In genomic region chr11:115463397-115463796, GRCm38 (mm10) we compare ENCODE assay signal across 15 mouse cellular contexts. TPM values are rescaled to one million over a fixed set of nuclear protein-coding genes. Genes with fewer than 3 reads are reported as not detected.
DNase-seq lines count a peak whose midpoint lies in the region; ATAC-seq and TF ChIP-seq lines count a peak whose summit lies in the region.
"Had no signal": no experiment of that assay in that cellular context is flagged by ENCODE, and none has a peak within 500 bp of the region (broad histone marks: within the 10 kb centered on the region; RNA-seq: fewer than 3 reads in every experiment).

No protein-coding gene starts in this region.

- H3K9me3 ChIP-seq in heart, embryonic 13.5 days: no peaks in the 10 kb centered on the region
- H3K9me3 ChIP-seq in kidney, postnatal 0 days (replicated peaks; ENCODE audit: low read length): no peaks in the 10 kb centered on the region
- H3K9me3 ChIP-seq: forebrain, embryonic 12.5 days; liver, embryonic 15.5 days; midbrain, embryonic 13.5 days; neural tube, embryonic 15.5 days had no signal

- intact Hi-C loops in heart, postnatal 14 days (cut with DNase I): no loop called here

- DNase-seq in heart, postnatal 14 days: no peak
- DNase-seq in kidney, postnatal 0 days (ENCODE audit: low spot score): no peak
- peak; percentile 85 for DNase-seq in thymus, postnatal 0 days (ENCODE audit: low spot score)
- no peak for DNase-seq in urinary bladder, postnatal 25 days (ENCODE audit: low spot score)
- no peak for DNase-seq in lung, postnatal 4 days
- DNase-seq: B cell, adult 2 months had no signal

- no peaks in the 10 kb centered on the region for H3K36me3 ChIP-seq in heart, embryonic 13.5 days
- H3K36me3 ChIP-seq in kidney, postnatal 0 days (ENCODE audit: insufficient read depth, low read length): no peaks in the 10 kb centered on the region
- H3K36me3 ChIP-seq: forebrain, embryonic 12.5 days; liver, embryonic 15.5 days; midbrain, embryonic 13.5 days; neural tube, embryonic 15.5 days had no signal

- no peak for TF ChIP-seq CTCF in kidney, postnatal 0 days (IDR thresholded peaks at IDR 0.05; ENCODE audit: low read depth)

- H3K4me3 ChIP-seq in heart, embryonic 13.5 days: no peak overlapping the region
- no peak overlapping the region for H3K4me3 ChIP-seq in kidney, postnatal 0 days (replicated peaks; ENCODE audit: low read depth, low read length)
- H3K4me3 ChIP-seq: forebrain, embryonic 12.5 days; liver, embryonic 15.5 days; midbrain, embryonic 13.5 days; neural tube, embryonic 15.5 days had no signal

- H3K4me2 ChIP-seq in heart, embryonic 13.5 days: no peak overlapping the region
- H3K4me2 ChIP-seq in kidney, postnatal 0 days (ENCODE audit: low read length): peak overlapping the region; percentile 38
- H3K4me2 ChIP-seq: forebrain, embryonic 12.5 days; hindbrain, embryonic 14.5 days; liver, embryonic 15.5 days; midbrain, embryonic 13.5 days; neural tube, embryonic 15.5 days had no signal

- 46% methylated on average over 11 of the region's 11 CpGs for WGBS in heart, embryonic 13.5 days
- 53% methylated on average over 11 of the region's 11 CpGs for WGBS in kidney, postnatal 0 days

- H3K27ac ChIP-seq in heart, embryonic 13.5 days (replicated peaks): no peak overlapping the region
- H3K27ac ChIP-seq in kidney, postnatal 0 days: peak overlapping the region; percentile 86
- H3K27ac ChIP-seq: forebrain, embryonic 12.5 days; hindbrain, embryonic 14.5 days; liver, embryonic 15.5 days; midbrain, embryonic 13.5 days; neural tube, embryonic 15.5 days had no signal

- ATAC-seq in heart, embryonic 13.5 days (ENCODE audit: extremely low read depth, insufficient number of reproducible peaks, low FRiP score, low TSS enrichment): no peak
- ATAC-seq in activated CD4-positive, CD25-positive, alpha-beta regulatory T cell, adult 4 months: peak; percentile 64
- ATAC-seq in kidney, postnatal 0 days (replicated peaks; ENCODE audit: low FRiP score, low read depth): peak; percentile 47; the same call in 1 of the 2 replicates
- ATAC-seq in cerebellum, adult (ENCODE audit: insufficient number of reproducible peaks, low FRiP score, low TSS enrichment): no peak
- ATAC-seq: midbrain, embryonic 13.5 days had no signal

- peak overlapping the region; percentile 9; the same call in 1 of the 2 replicates for H3K9ac ChIP-seq in heart, embryonic 13.5 days
- H3K9ac ChIP-seq in kidney, postnatal 0 days (ENCODE audit: low read depth, low read length): peak overlapping the region; percentile 35
- H3K9ac ChIP-seq: forebrain, embryonic 12.5 days; hindbrain, embryonic 14.5 days; liver, embryonic 15.5 days; midbrain, embryonic 13.5 days; neural tube, embryonic 15.5 days had no signal

- peaks cover 17% of the 10 kb centered on the region for H3K4me1 ChIP-seq in heart, embryonic 13.5 days
- no peaks in the 10 kb centered on the region for H3K4me1 ChIP-seq in kidney, postnatal 0 days (replicated peaks; ENCODE audit: insufficient read depth, low read length)
- H3K4me1 ChIP-seq: liver, embryonic 15.5 days had no signal

- peaks cover 6% of the 10 kb centered on the region for H3K27me3 ChIP-seq in heart, embryonic 13.5 days (replicated peaks)
- no peaks in the 10 kb centered on the region for H3K27me3 ChIP-seq in kidney, postnatal 0 days (ENCODE audit: insufficient read depth, low read length)
- H3K27me3 ChIP-seq: forebrain, embryonic 12.5 days; midbrain, embryonic 13.5 days; neural tube, embryonic 15.5 days had no signal

RNA-seq across cellular contexts. Expression of gene Slc16a5, which starts 1.1 kb away (rescaled TPM):
- 0.10 and 0.21 TPM in 2 replicates for polyA plus RNA-seq in heart, embryonic 13.5 days (2015; fragmentation: Nextera tagmentation; extraction: Ambion mirVana)
- total RNA-seq in heart, postnatal 14 days (2021): 1 to 10 TPM in 1 of 2 experiments, not detected in 1; 5.1 TPM
- polyA plus RNA-seq in activated CD4-positive, CD25-positive, alpha-beta regulatory T cell, adult 4 months (2017; shearing (Covaris generic)): 1 to 10 TPM; 2.9 to 3.1 TPM
- polyA plus RNA-seq in kidney, postnatal 0 days (2015; fragmentation: Nextera tagmentation; extraction: Ambion mirVana): 47.7 and 51.1 TPM in 2 replicates
- polyA plus RNA-seq in thymus, postnatal 0 days (2015; fragmentation: Nextera tagmentation; extraction: Ambion mirVana): 206 and 207 TPM in 2 replicates
- total RNA-seq: left cerebral cortex, adult 18-20 months had no signal
- polyA plus RNA-seq: forebrain, embryonic 12.5 days; hindbrain, embryonic 14.5 days had no signal

RNA-seq across cellular contexts. Expression of gene Armc7, which starts 12.1 kb away (rescaled TPM):
- 6.6 and 6.9 TPM in 2 replicates for polyA plus RNA-seq in heart, embryonic 13.5 days (2015; fragmentation: Nextera tagmentation; extraction: Ambion mirVana)
- total RNA-seq in heart, postnatal 14 days (2021): 1 to 10 TPM; 1.3 to 1.7 TPM
- polyA plus RNA-seq in activated CD4-positive, CD25-positive, alpha-beta regulatory T cell, adult 4 months (2017; shearing (Covaris generic)): 10 to 100 TPM; 49.9 to 59.3 TPM
- polyA plus RNA-seq in kidney, postnatal 0 days (2015; fragmentation: Nextera tagmentation; extraction: Ambion mirVana): 6.9 and 8.3 TPM in 2 replicates
- 30.0 and 34.5 TPM in 2 replicates for polyA plus RNA-seq in thymus, postnatal 0 days (2015; fragmentation: Nextera tagmentation; extraction: Ambion mirVana)

RNA-seq across cellular contexts. Expression of gene Trim80, which starts 23.1 kb away (rescaled TPM):
- 0.07 and 0.19 TPM in 2 replicates for polyA plus RNA-seq in heart, embryonic 13.5 days (2015; fragmentation: Nextera tagmentation; extraction: Ambion mirVana)
- under 1 TPM in 1 of 2 experiments, not detected in 1; 0.29 TPM for total RNA-seq in heart, postnatal 14 days (2021)
- not detected for polyA plus RNA-seq in activated CD4-positive, CD25-positive, alpha-beta regulatory T cell, adult 4 months (2017; shearing (Covaris generic))
- 0.13 and 0.49 TPM in 2 replicates for polyA plus RNA-seq in kidney, postnatal 0 days (2015; fragmentation: Nextera tagmentation; extraction: Ambion mirVana)
- polyA plus RNA-seq in thymus, postnatal 0 days (2015; fragmentation: Nextera tagmentation; extraction: Ambion mirVana): 0.89 and 1.1 TPM in 2 replicates
- total RNA-seq: left cerebral cortex, adult 18-20 months had no signal
- polyA plus RNA-seq: forebrain, embryonic 12.5 days; hindbrain, embryonic 14.5 days; midbrain, embryonic 13.5 days had no signal

RNA-seq across cellular contexts. Expression of gene Nt5c, which starts 28.3 kb away (rescaled TPM):
- 57.0 and 59.4 TPM in 2 replicates for polyA plus RNA-seq in heart, embryonic 13.5 days (2015; fragmentation: Nextera tagmentation; extraction: Ambion mirVana)
- 10 to 100 TPM; 15.2 to 17.3 TPM for total RNA-seq in heart, postnatal 14 days (2021)
- polyA plus RNA-seq in activated CD4-positive, CD25-positive, alpha-beta regulatory T cell, adult 4 months (2017; shearing (Covaris generic)): 100 to 1,000 TPM; 287 to 293 TPM
- 90.6 and 94.3 TPM in 2 replicates for polyA plus RNA-seq in kidney, postnatal 0 days (2015; fragmentation: Nextera tagmentation; extraction: Ambion mirVana)
- 210 and 221 TPM in 2 replicates for polyA plus RNA-seq in thymus, postnatal 0 days (2015; fragmentation: Nextera tagmentation; extraction: Ambion mirVana)

RNA-seq across cellular contexts. Expression of gene Kctd2, which starts 43.5 kb away (rescaled TPM):
- 8.8 and 12.1 TPM in 2 replicates for polyA plus RNA-seq in heart, embryonic 13.5 days (2015; fragmentation: Nextera tagmentation; extraction: Ambion mirVana)
- total RNA-seq in heart, postnatal 14 days (2021): 10 to 100 TPM; 22.2 to 25.2 TPM
- 10 to 100 TPM in 1 of 2 experiments, 1 to 10 TPM in 1; 6.9 to 12.2 TPM for polyA plus RNA-seq in activated CD4-positive, CD25-positive, alpha-beta regulatory T cell, adult 4 months (2017; shearing (Covaris generic))
- 19.8 and 22.2 TPM in 2 replicates for polyA plus RNA-seq in kidney, postnatal 0 days (2015; fragmentation: Nextera tagmentation; extraction: Ambion mirVana)
- polyA plus RNA-seq in thymus, postnatal 0 days (2015; fragmentation: Nextera tagmentation; extraction: Ambion mirVana): 30.5 and 37.5 TPM in 2 replicates

Comparison
In these comparisons a context has a peak if more than half of its experiments do, and no peak if none do; other contexts are left out.
1. ATAC-seq: peak in activated CD4-positive, CD25-positive, alpha-beta regulatory T cell, adult 4 months (single experiment) and kidney, postnatal 0 days (single experiment); none in heart, embryonic 13.5 days (single experiment) and cerebellum, adult (single experiment).
2. RNA of gene Slc16a5, which starts 1.1 kb away (polyA plus RNA-seq): 206 to 207 TPM in thymus, postnatal 0 days and 47.7 to 51.1 TPM in kidney, postnatal 0 days; 2.9 to 3.1 TPM in activated CD4-positive, CD25-positive, alpha-beta regulatory T cell, adult 4 months and 0.10 to 0.21 TPM in heart, embryonic 13.5 days; every median in the first group is over 10 times any median in the second.